Mouse (Mus musculus): ENCODE measurements around the gene Pdcd4. TPM values are rescaled to one million over a fixed set of nuclear protein-coding genes. Genes with fewer than 3 reads are reported as not detected.

The Pdcd4 gene
- polyA plus RNA-seq, 1 experiment from 2014 or later, result 35.9 TPM

GRCm38 (mm10) chr19:53890781-53891251 is 1.2 kb upstream of the Pdcd4 start:
- Histone ChIP-seq H3K27ac (peak overlapping the region; percentile 69; the same call in 1 of the 2 replicates), H3K36me3 (no peaks in the 10 kb centered on the region), H3K27me3 (no peaks in the 10 kb centered on the region), H3K4me3 (no peak overlapping the region), H3K9ac (no peak overlapping the region), H3K4me2 (no peak overlapping the region), H3K4me1 (replicated peaks) (peaks cover 43% of the 10 kb centered on the region), H3K9me3 (replicated peaks) (no peaks in the 10 kb centered on the region)
- WGBS, result 50% methylated on average over 5 of the region's 5 CpGs
- ATAC-seq (replicated peaks; ENCODE audit: insufficient number of reproducible peaks, insufficient read depth, low FRiP score, low read depth), result no peak

- Histone ChIP-seq H3K27ac (peak overlapping the region; percentile 69), H3K9ac (no peak overlapping the region; the same call in 1 of the 2 replicates), H3K4me2 (no peak overlapping the region), H3K27me3 (no peaks in the 10 kb centered on the region), H3K9me3 (replicated peaks) (no peaks in the 10 kb centered on the region), H3K4me1 (replicated peaks) (peaks cover 43% of the 10 kb centered on the region), H3K4me3 (no peak overlapping the region), H3K36me3 (no peaks in the 10 kb centered on the region)
- no peak; the same call in 1 of the 2 replicates for ATAC-seq (replicated peaks; ENCODE audit: insufficient number of reproducible peaks, insufficient read depth, low FRiP score, low read depth)
- WGBS, result 80% methylated on average over 2 of the region's 2 CpGs
Measured at GRCm38 (mm10) chr19:53891569-53891968, 462 bp upstream of the Pdcd4 start.

- H3K4me3 ChIP-seq, result no peak overlapping the region
- no peak for ATAC-seq (replicated peaks; ENCODE audit: insufficient number of reproducible peaks, insufficient read depth, low FRiP score, low read depth)
- 43% methylated on average over 9 of the region's 9 CpGs for WGBS
- H3K27me3 ChIP-seq, result no peaks in the 10 kb centered on the region
- peak overlapping the region; percentile 69 for H3K27ac ChIP-seq
- H3K4me1 ChIP-seq (replicated peaks), result peaks cover 49% of the 10 kb centered on the region
- H3K9ac ChIP-seq, result no peak overlapping the region
- no peaks in the 10 kb centered on the region for H3K36me3 ChIP-seq
- H3K9me3 ChIP-seq (replicated peaks), result no peaks in the 10 kb centered on the region
- no peak overlapping the region for H3K4me2 ChIP-seq
Measured at GRCm38 (mm10) chr19:53892838-53893359, 868 bp downstream of the Pdcd4 start.

- Histone ChIP-seq H3K27ac (peak overlapping the region; percentile 6; the same call in 1 of the 2 replicates), H3K36me3 (no peaks in the 10 kb centered on the region), H3K9me3 (replicated peaks) (no peaks in the 10 kb centered on the region), H3K4me1 (replicated peaks) (peaks cover 54% of the 10 kb centered on the region), H3K4me2 (no peak overlapping the region), H3K4me3 (no peak overlapping the region), H3K27me3 (no peaks in the 10 kb centered on the region), H3K9ac (no peak overlapping the region)
- ATAC-seq (replicated peaks; ENCODE audit: insufficient number of reproducible peaks, insufficient read depth, low FRiP score, low read depth), result no peak
- WGBS, result 44% methylated on average over 3 of the region's 3 CpGs
Measured at GRCm38 (mm10) chr19:53893711-53894171, 1.7 kb downstream of the Pdcd4 start.

GRCm38 (mm10) chr19:53894538-53895121 is 2.6 kb downstream of the Pdcd4 start:
- H3K27me3 ChIP-seq, result no peaks in the 10 kb centered on the region
- no peak overlapping the region for H3K4me3 ChIP-seq
- no peaks in the 10 kb centered on the region for H3K36me3 ChIP-seq
- H3K9me3 ChIP-seq (replicated peaks), result no peaks in the 10 kb centered on the region
- 70% methylated on average over 12 of the region's 12 CpGs for WGBS
- no peak overlapping the region for H3K9ac ChIP-seq
- ATAC-seq (replicated peaks; ENCODE audit: insufficient number of reproducible peaks, insufficient read depth, low FRiP score, low read depth), result no peak
- peaks cover 57% of the 10 kb centered on the region for H3K4me1 ChIP-seq (replicated peaks)
- H3K4me2 ChIP-seq, result no peak overlapping the region
- no peak overlapping the region; the same call in 1 of the 2 replicates for H3K27ac ChIP-seq

- peaks cover 41% of the 10 kb centered on the region for H3K4me1 ChIP-seq (replicated peaks)
- H3K27me3 ChIP-seq, result no peaks in the 10 kb centered on the region
- no peak overlapping the region for H3K4me2 ChIP-seq
- H3K36me3 ChIP-seq, result no peaks in the 10 kb centered on the region
- H3K4me3 ChIP-seq, result no peak overlapping the region
- peak overlapping the region; percentile 61 for H3K27ac ChIP-seq
- WGBS, result 57% methylated on average over 5 of the region's 5 CpGs
- no peak for ATAC-seq (replicated peaks; ENCODE audit: insufficient number of reproducible peaks, insufficient read depth, low FRiP score, low read depth)
- no peak overlapping the region for H3K9ac ChIP-seq
- H3K9me3 ChIP-seq (replicated peaks), result no peaks in the 10 kb centered on the region
Measured at GRCm38 (mm10) chr19:53898046-53898445, 6.0 kb downstream of the Pdcd4 start.

- 78% methylated on average over 4 of the region's 4 CpGs for WGBS
- no peak for ATAC-seq (replicated peaks; ENCODE audit: insufficient number of reproducible peaks, insufficient read depth, low FRiP score, low read depth)
- peak overlapping the region; percentile 61 for H3K27ac ChIP-seq
- H3K4me2 ChIP-seq, result no peak overlapping the region
- no peak overlapping the region for H3K4me3 ChIP-seq
- H3K36me3 ChIP-seq, result no peaks in the 10 kb centered on the region
- peaks cover 38% of the 10 kb centered on the region for H3K4me1 ChIP-seq (replicated peaks)
- no peak overlapping the region for H3K9ac ChIP-seq
- H3K27me3 ChIP-seq, result no peaks in the 10 kb centered on the region
- H3K9me3 ChIP-seq (replicated peaks), result no peaks in the 10 kb centered on the region
Measured at GRCm38 (mm10) chr19:53898498-53898897, 6.5 kb downstream of the Pdcd4 start.

- no peak for ATAC-seq (replicated peaks; ENCODE audit: insufficient number of reproducible peaks, insufficient read depth, low FRiP score, low read depth)
- Histone ChIP-seq H3K4me2 (no peak overlapping the region), H3K4me1 (replicated peaks) (peaks cover 30% of the 10 kb centered on the region), H3K9ac (no peak overlapping the region), H3K36me3 (no peaks in the 10 kb centered on the region), H3K27me3 (no peaks in the 10 kb centered on the region), H3K4me3 (no peak overlapping the region), H3K27ac (no peak overlapping the region), H3K9me3 (replicated peaks) (no peaks in the 10 kb centered on the region)
- 77% methylated on average over 25 of the region's 25 CpGs for WGBS
Measured at GRCm38 (mm10) chr19:53898970-53899900, 7.2 kb downstream of the Pdcd4 start.

- H3K9ac ChIP-seq, result no peak overlapping the region
- peaks cover 31% of the 10 kb centered on the region for H3K4me1 ChIP-seq (replicated peaks)
- H3K4me3 ChIP-seq, result no peak overlapping the region
- no peak overlapping the region for H3K4me2 ChIP-seq
- no peaks in the 10 kb centered on the region for H3K27me3 ChIP-seq
- WGBS, result 80% methylated on average over 14 of the region's 14 CpGs
- no peak overlapping the region for H3K27ac ChIP-seq
- H3K36me3 ChIP-seq, result no peaks in the 10 kb centered on the region
- H3K9me3 ChIP-seq (replicated peaks), result no peaks in the 10 kb centered on the region
- ATAC-seq (replicated peaks; ENCODE audit: insufficient number of reproducible peaks, insufficient read depth, low FRiP score, low read depth), result no peak
Measured at GRCm38 (mm10) chr19:53899941-53900610, 8.0 kb downstream of the Pdcd4 start.

- Histone ChIP-seq H3K9ac (peak overlapping the region; percentile 58), H3K4me1 (replicated peaks) (peaks cover 37% of the 10 kb centered on the region), H3K36me3 (no peaks in the 10 kb centered on the region), H3K4me3 (peak overlapping the region; percentile 81), H3K9me3 (replicated peaks) (no peaks in the 10 kb centered on the region), H3K27ac (peak overlapping the region; percentile 82), H3K4me2 (peak overlapping the region; percentile 67), H3K27me3 (no peaks in the 10 kb centered on the region)
- ATAC-seq (replicated peaks; ENCODE audit: insufficient number of reproducible peaks, insufficient read depth, low FRiP score, low read depth), result no peak
- WGBS, result 33% methylated on average over 15 of the region's 15 CpGs
Measured at GRCm38 (mm10) chr19:53901931-53902738, 10.1 kb downstream of the Pdcd4 start.
